Mouse (Mus musculus) heart, postnatal 0 days (tissue): ENCODE measurements at regions not wholly inside any gene's neighbourhood (a gene's known extent, or its start where the extent isn't known, plus 50 kb on each side); places are given as distances from the start of the nearest gene placed in this dataset.

Experiments
- ATAC-seq: fragments of 200-750 bp; cut with Nextera tagmentation; 2 replicates; pipeline ENCODE4 v1.8.0; 2017; ENCODE audit warnings: low read depth, moderate number of reproducible peaks, moderate library complexity; ENCODE audit not compliant: insufficient read depth
- DNase-seq: peaks from one replicate; pipeline ENCODE4 v3.0.0-alpha.2; 2016; ENCODE audit warnings: low spot score
- H3K27ac ChIP-seq: fragments of 300-500 bp; sonication (generic); 2 replicates; pipeline ENCODE4 v1.5.1; 2014; ENCODE audit warnings: low read depth, mild to moderate bottlenecking
- H3K27me3 ChIP-seq: fragments of 300-500 bp; sonication (generic); 2 replicates; pipeline ENCODE4 v1.6.1; 2014; ENCODE audit warnings: low read length, mixed read lengths; ENCODE audit not compliant: control insufficient read depth, insufficient read depth
- H3K36me3 ChIP-seq: fragments of 300-500 bp; sonication (generic); replicated peaks from 2 replicates; pipeline ENCODE4 v1.6.1; 2014; ENCODE audit warnings: low read length, mixed read lengths; ENCODE audit not compliant: control insufficient read depth, insufficient read depth
- H3K4me1 ChIP-seq: fragments of 300-500 bp; sonication (generic); 2 replicates; pipeline ENCODE4 v1.6.1; 2014; ENCODE audit warnings: antibody characterized with exemption; ENCODE audit not compliant: control insufficient read depth, insufficient read depth
- H3K4me2 ChIP-seq: fragments of 300-500 bp; sonication (generic); 2 replicates; pipeline ENCODE4 v1.6.1; 2014; ENCODE audit warnings: low read depth, mild to moderate bottlenecking, low read length, moderate library complexity
- H3K4me3 ChIP-seq: fragments of 300-500 bp; sonication (generic); 2 replicates; pipeline ENCODE4 v1.5.1; 2014; ENCODE audit warnings: low read depth, low read length
- H3K9ac ChIP-seq: fragments of 300-500 bp; sonication (generic); replicated peaks from 2 replicates; pipeline ENCODE4 v1.6.1; 2014; ENCODE audit warnings: low read depth, low read length, mixed read lengths
- H3K9me3 ChIP-seq: fragments of 300-500 bp; sonication (generic); replicated peaks from 2 replicates; pipeline ENCODE4 v1.6.1; 2016; ENCODE audit warnings: low read length; ENCODE audit not compliant: control insufficient read depth
- CTCF ChIP-seq: IDR thresholded peaks from 2 replicates; pipeline ENCODE4 v1.5.1; 2016; ENCODE audit warnings: antibody characterized with exemption, control low read depth, low read depth
- EP300 ChIP-seq: IDR thresholded peaks from 2 replicates; pipeline ENCODE4 v1.6.1; 2016; ENCODE audit warnings: antibody characterized with exemption, low read depth
- WGBS: fragments of 180-500 bp; shearing (Covaris S2); extraction: QIAGEN DNeasy Blood & Tissue Kit; methylation state at CpG from one replicate; pipeline ENCODE4 v1.1.7; 2014; 5-methylcytosine and 5-hydroxymethylcytosine counted together

DNA sequence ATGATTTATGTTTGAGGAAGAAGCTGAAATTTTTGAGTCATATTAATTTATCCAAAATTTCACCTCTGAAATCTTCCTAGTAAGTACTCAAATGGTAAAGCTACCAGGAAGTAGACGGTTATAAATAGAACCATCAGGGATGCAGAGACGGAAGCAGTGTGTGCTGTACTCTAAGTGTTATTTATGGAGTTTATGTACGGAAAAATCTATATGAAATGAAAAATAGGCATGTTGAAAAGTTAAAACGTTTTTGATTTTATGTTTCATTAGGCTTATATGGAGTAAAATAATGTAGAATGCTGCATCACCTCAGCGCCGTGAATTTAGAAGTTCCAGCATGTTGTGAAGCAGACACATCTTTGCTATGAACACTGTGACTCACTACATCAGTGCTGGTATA is 149.1 kb upstream of the Cypt12 start:
- ATAC-seq (no peak), DNase-seq (no peak)
- TF ChIP-seq CTCF (no peak), EP300 (no peak)
- Histone ChIP-seq H3K4me1 (no peaks in the 10 kb centered on the region), H3K9ac (no peak overlapping the region), H3K9me3 (no peaks in the 10 kb centered on the region), H3K4me2 (no peak overlapping the region), H3K36me3 (no peaks in the 10 kb centered on the region), H3K27ac (no peak overlapping the region), H3K27me3 (peaks cover 36% of the 10 kb centered on the region), H3K4me3 (no peak overlapping the region)
- 30% methylated on average over 6 of the region's 6 CpGs for WGBS

DNA sequence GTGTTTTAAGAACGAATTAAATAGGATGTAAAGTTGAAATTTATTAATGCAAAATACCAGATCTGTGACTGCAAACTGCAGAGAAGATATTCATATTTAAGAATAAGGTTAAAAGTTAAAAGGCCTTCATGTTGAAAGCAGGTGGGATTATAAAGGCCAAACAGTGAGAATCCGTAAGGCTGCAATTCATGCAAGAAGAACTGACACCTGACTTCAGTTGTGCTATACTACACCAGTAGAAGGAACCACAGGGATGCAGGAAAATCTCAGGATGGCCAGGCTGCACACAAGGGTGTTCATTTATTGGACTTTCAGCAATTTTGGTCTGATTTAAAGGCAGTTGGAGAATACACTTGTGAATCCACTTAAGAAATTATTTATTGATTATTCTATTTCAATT is 147.4 kb upstream of the Cypt12 start:
- no peaks in the 10 kb centered on the region for H3K36me3 ChIP-seq
- H3K9me3 ChIP-seq, result no peaks in the 10 kb centered on the region
- no peak overlapping the region for H3K4me3 ChIP-seq
- ATAC-seq, result no peak
- 66% methylated on average over 2 of the region's 2 CpGs for WGBS
- TF ChIP-seq EP300, result no peak
- TF ChIP-seq CTCF, result no peak
- no peak overlapping the region for H3K27ac ChIP-seq
- peaks cover 19% of the 10 kb centered on the region for H3K27me3 ChIP-seq
- no peak overlapping the region for H3K9ac ChIP-seq
- no peak for DNase-seq
- H3K4me1 ChIP-seq, result no peaks in the 10 kb centered on the region
- H3K4me2 ChIP-seq, result no peak overlapping the region

DNA sequence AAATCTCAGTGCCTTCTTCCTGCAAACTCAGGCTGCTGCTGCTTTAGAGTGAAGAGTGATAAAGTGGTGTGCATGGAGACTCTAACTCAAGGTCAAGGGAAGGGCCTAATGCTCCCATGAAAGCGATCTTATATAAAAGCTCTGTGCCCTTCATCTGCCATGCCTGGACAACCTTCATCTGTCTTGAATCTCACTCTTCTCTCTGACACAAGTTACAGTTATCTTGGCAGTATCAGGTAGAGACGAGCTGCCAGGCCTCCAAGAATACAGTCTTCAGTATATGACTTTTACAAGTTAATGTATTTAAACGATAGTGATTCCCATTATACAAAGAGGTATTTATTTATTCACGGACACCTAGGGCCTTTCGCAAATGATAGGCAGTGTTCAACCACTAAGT is 146.7 kb upstream of the Cypt12 start:
- Histone ChIP-seq H3K4me3 (no peak overlapping the region), H3K9me3 (no peaks in the 10 kb centered on the region), H3K4me2 (no peak overlapping the region), H3K4me1 (no peaks in the 10 kb centered on the region), H3K27me3 (peaks cover 12% of the 10 kb centered on the region), H3K27ac (no peak overlapping the region), H3K9ac (no peak overlapping the region), H3K36me3 (no peaks in the 10 kb centered on the region)
- WGBS, result 66% methylated on average over 5 of the region's 5 CpGs
- TF ChIP-seq EP300 (no peak), CTCF (no peak)
- DNase-seq (no peak), ATAC-seq (no peak)

- H3K36me3 ChIP-seq, result no peaks in the 10 kb centered on the region
- H3K27ac ChIP-seq, result no peak overlapping the region
- no peak overlapping the region for H3K4me3 ChIP-seq
- H3K9ac ChIP-seq, result no peak overlapping the region
- no peaks in the 10 kb centered on the region for H3K9me3 ChIP-seq
- no peak overlapping the region for H3K4me2 ChIP-seq
- TF ChIP-seq EP300 (no peak), CTCF (no peak)
- ATAC-seq, result no peak
- no peak for DNase-seq
- no peaks in the 10 kb centered on the region for H3K27me3 ChIP-seq
- no peaks in the 10 kb centered on the region for H3K4me1 ChIP-seq
- 51% methylated on average over 1 of the region's 1 CpGs for WGBS
These were observed 143.0 kb upstream of the Cypt12 start for GRCm38 (mm10) chr3:17805185-17805584.

DNA sequence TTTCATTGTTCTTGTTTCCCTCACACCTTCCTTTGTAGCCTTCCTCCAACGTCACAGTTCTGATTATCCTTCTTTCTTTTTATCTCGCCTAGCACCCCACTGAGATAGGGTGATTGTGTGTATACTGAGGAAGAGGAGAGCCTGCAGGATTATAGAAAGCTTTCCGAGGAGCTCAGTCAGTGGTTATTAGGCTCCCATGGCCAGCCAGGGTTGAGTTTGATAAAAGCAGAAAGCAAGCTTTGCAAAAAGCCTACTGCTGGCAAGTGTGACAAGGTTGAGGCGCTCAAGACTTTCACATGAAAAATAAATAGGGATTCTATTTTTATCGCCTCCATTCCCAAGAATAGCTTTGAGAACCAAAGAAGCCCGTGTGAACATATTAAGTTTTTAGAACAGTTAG is 136.9 kb upstream of the Cypt12 start:
- Histone ChIP-seq H3K4me3 (no peak overlapping the region), H3K27me3 (no peaks in the 10 kb centered on the region), H3K27ac (no peak overlapping the region), H3K9me3 (no peaks in the 10 kb centered on the region), H3K9ac (no peak overlapping the region), H3K4me2 (no peak overlapping the region), H3K36me3 (no peaks in the 10 kb centered on the region), H3K4me1 (no peaks in the 10 kb centered on the region)
- no peak for TF ChIP-seq CTCF
- no peak for TF ChIP-seq EP300
- ATAC-seq, result no peak
- no peak for DNase-seq
- 18% methylated on average over 6 of the region's 6 CpGs for WGBS

- Histone ChIP-seq H3K9ac (no peak overlapping the region), H3K4me2 (no peak overlapping the region), H3K27ac (no peak overlapping the region), H3K27me3 (no peaks in the 10 kb centered on the region), H3K9me3 (no peaks in the 10 kb centered on the region), H3K4me1 (no peaks in the 10 kb centered on the region), H3K4me3 (no peak overlapping the region), H3K36me3 (no peaks in the 10 kb centered on the region)
- no peak for DNase-seq
- ATAC-seq, result no peak
- WGBS, result 30% methylated on average over 3 of the region's 3 CpGs
- TF ChIP-seq EP300 (no peak), CTCF (no peak)
These were observed 124.0 kb upstream of the Cypt12 start for GRCm38 (mm10) chr3:17824201-17824600.
